Mouse (Mus musculus) MEL (cell line): ENCODE measurements at regions not wholly inside any gene's neighbourhood (a gene's known extent, or its start where the extent isn't known, plus 50 kb on each side); places are given as distances from the start of the nearest gene placed in this dataset.

Experiments used
- DNase-seq: peaks from one replicate; pipeline ENCODE4 v3.0.0; 2011; ENCODE audit warnings: low read depth, low spot score
- H3K27ac ChIP-seq: 2 replicates; pipeline ENCODE4 v1.5.1; 2012; ENCODE audit warnings: low read depth, mild to moderate bottlenecking, control low read depth, low read length, moderate library complexity; ENCODE audit not compliant: control insufficient read depth
- H3K27me3 ChIP-seq, 2 experiments: fragments of 150-350 bp in 1 of 2; sonication (generic) in 1 of 2; 2 replicates each; pipeline ENCODE4 v1.6.1; 2012; ENCODE audit warnings: low read length in 2 of 2, mild to moderate bottlenecking in 2 of 2, improper control_type of control experiment in 1 of 2, moderate library complexity in 1 of 2; ENCODE audit not compliant: insufficient read depth in 2 of 2, control insufficient read depth in 1 of 2
- H3K36me3 ChIP-seq, 2 experiments: 2 replicates each; pipeline ENCODE4 v1.6.1; 2012 to 2014; ENCODE audit warnings: low read length in 2 of 2, improper control_type of control experiment in 1 of 2, inconsistent platforms in 1 of 2, mild to moderate bottlenecking in 1 of 2; ENCODE audit not compliant: insufficient read depth in 2 of 2, control insufficient read depth in 1 of 2
- H3K4me1 ChIP-seq, 2 experiments: fragments of 150-350 bp in 1 of 2; sonication (generic) in 1 of 2; 2 replicates each; pipeline ENCODE4 v1.6.1; 2012; ENCODE audit warnings: low read length in 2 of 2, improper control_type of control experiment in 1 of 2, mild to moderate bottlenecking in 1 of 2; ENCODE audit not compliant: insufficient read depth in 2 of 2, control insufficient read depth in 1 of 2
- H3K4me3 ChIP-seq, 2 experiments: fragments of 150-350 bp in 1 of 2; sonication (generic) in 1 of 2; 2 replicates each; pipeline ENCODE4 v1.5.1; 2012; ENCODE audit warnings: low read depth in 2 of 2, low read length in 2 of 2, mild to moderate bottlenecking in 2 of 2, moderate library complexity in 2 of 2, control low read depth in 1 of 2, improper control_type of control experiment in 1 of 2; ENCODE audit not compliant: control insufficient read depth in 1 of 2, insufficient read depth in 1 of 2
- H3K79me2 ChIP-seq: 2 replicates; pipeline ENCODE4 v1.6.1; 2012; ENCODE audit warnings: mild to moderate bottlenecking, low read length, moderate library complexity; ENCODE audit not compliant: control insufficient read depth, poor library complexity, insufficient read depth
- H3K9ac ChIP-seq: 2 replicates; pipeline ENCODE4 v1.6.1; 2012; ENCODE audit warnings: low read depth, mild to moderate bottlenecking, control low read depth, low read length, moderate library complexity; ENCODE audit not compliant: control insufficient read depth, poor library complexity, severe bottlenecking
- H3K9me3 ChIP-seq: fragments of 150-350 bp; sonication (generic); replicated peaks from 2 replicates; pipeline ENCODE4 v1.6.1; 2012; ENCODE audit warnings: mild to moderate bottlenecking, low read length, improper control_type of control experiment, moderate library complexity; ENCODE audit not compliant: insufficient read depth
- CHD1 ChIP-seq: IDR thresholded peaks from 2 replicates; pipeline ENCODE4 v1.6.1; 2012; ENCODE audit warnings: low read depth, mild to moderate bottlenecking, inconsistent platforms, low read length, improper control_type of control experiment
- CTCF ChIP-seq, 3 experiments: IDR thresholded peaks in 2 of 3; conservative IDR thresholded peaks in 1 of 3; 2 replicates each; pipeline ENCODE4 v1.5.1; 2011 to 2012; ENCODE audit warnings: low read length in 3 of 3, low read depth in 2 of 3, mild to moderate bottlenecking in 2 of 3, improper control_type of control experiment in 1 of 3, inconsistent platforms in 1 of 3, mixed read lengths in 1 of 3, moderate library complexity in 1 of 3; ENCODE audit not compliant: control insufficient read depth in 1 of 3, insufficient read depth in 1 of 3, poor library complexity in 1 of 3, severe bottlenecking in 1 of 3
- ELF1 ChIP-seq: IDR thresholded peaks from 2 replicates; pipeline ENCODE4 v1.6.1; 2014; ENCODE audit warnings: low read depth, mild to moderate bottlenecking, inconsistent platforms, low read length, improper control_type of control experiment, moderate library complexity
- ETS1 ChIP-seq: IDR thresholded peaks from 2 replicates; pipeline ENCODE4 v1.6.1; 2012; ENCODE audit warnings: low read depth, mild to moderate bottlenecking, inconsistent platforms, low read length, improper control_type of control experiment, moderate library complexity
- GATA1 ChIP-seq: IDR thresholded peaks from 2 replicates; pipeline ENCODE4 v1.6.1; 2011; ENCODE audit warnings: low read depth, low read length, improper control_type of control experiment
- JUND ChIP-seq: IDR thresholded peaks from 2 replicates; pipeline ENCODE4 v1.6.1; 2011; ENCODE audit warnings: low read depth, mild to moderate bottlenecking, improper control_type of control experiment, low read length
- KAT2A ChIP-seq: conservative IDR thresholded peaks from 2 replicates; pipeline ENCODE4 v1.6.1; 2012; ENCODE audit warnings: low read depth, low read length, improper control_type of control experiment, inconsistent platforms
- MAFK ChIP-seq: IDR thresholded peaks from 2 replicates; pipeline ENCODE4 v1.6.1; 2011; ENCODE audit warnings: low read depth, mild to moderate bottlenecking, low read length, improper control_type of control experiment, borderline replicate concordance
- MAX ChIP-seq: IDR thresholded peaks from 2 replicates; pipeline ENCODE4 v1.6.1; 2011; ENCODE audit warnings: low read length, improper control_type of control experiment
- MAZ ChIP-seq: IDR thresholded peaks from 2 replicates; pipeline ENCODE4 v1.6.1; 2012; ENCODE audit warnings: low read depth, mild to moderate bottlenecking, inconsistent platforms, low read length, improper control_type of control experiment
- MXI1 ChIP-seq: IDR thresholded peaks from 2 replicates; pipeline ENCODE4 v1.6.1; 2011; ENCODE audit warnings: mild to moderate bottlenecking, low read depth, low read length, improper control_type of control experiment
- MYB ChIP-seq: IDR thresholded peaks from 2 replicates; pipeline ENCODE4 v1.6.1; 2011; ENCODE audit warnings: mild to moderate bottlenecking, low read depth, low read length, improper control_type of control experiment
- MYC ChIP-seq: IDR thresholded peaks from 2 replicates; pipeline ENCODE4 v1.6.1; 2011; ENCODE audit warnings: low read depth, mild to moderate bottlenecking, low read length, improper control_type of control experiment, moderate library complexity
- NELFE ChIP-seq: IDR thresholded peaks from 2 replicates; pipeline ENCODE4 v1.6.1; 2011; ENCODE audit warnings: low read depth, low read length, improper control_type of control experiment
- POLR2A ChIP-seq, 2 experiments: IDR thresholded peaks; 2 replicates each; pipeline ENCODE4 v1.6.1; 2011 to 2012; ENCODE audit warnings: low read length in 2 of 2, mild to moderate bottlenecking in 2 of 2, control low read depth in 1 of 2, improper control_type of control experiment in 1 of 2, low read depth in 1 of 2, moderate library complexity in 1 of 2; ENCODE audit not compliant: control insufficient read depth in 1 of 2, insufficient read depth in 1 of 2, poor library complexity in 1 of 2
- POLR2AphosphoS2 ChIP-seq: IDR thresholded peaks from 2 replicates; pipeline ENCODE4 v1.6.1; 2011; ENCODE audit warnings: low read length, improper control_type of control experiment
- POLR2AphosphoS5 ChIP-seq: IDR thresholded peaks from 2 replicates; pipeline ENCODE4 v1.6.1; 2012; ENCODE audit warnings: low read depth, borderline replicate concordance, mild to moderate bottlenecking, inconsistent platforms, low read length, moderate library complexity, mixed read lengths
- RAD21 ChIP-seq: IDR thresholded peaks from 2 replicates; pipeline ENCODE4 v1.6.1; 2011; ENCODE audit warnings: mild to moderate bottlenecking, low read depth, low read length, improper control_type of control experiment
- SIN3A ChIP-seq: IDR thresholded peaks from 2 replicates; pipeline ENCODE4 v1.6.1; 2012; ENCODE audit warnings: low read length, improper control_type of control experiment, inconsistent platforms
- TAL1 ChIP-seq: IDR thresholded peaks from 2 replicates; pipeline ENCODE4 v1.6.1; 2012; ENCODE audit warnings: mild to moderate bottlenecking, inconsistent platforms, low read length, moderate library complexity, mixed read lengths
- TBP ChIP-seq: IDR thresholded peaks from 2 replicates; pipeline ENCODE4 v1.8.0; 2011; ENCODE audit warnings: low read depth, low read length, improper control_type of control experiment
- USF1 ChIP-seq: IDR thresholded peaks from 2 replicates; pipeline ENCODE4 v1.6.1; 2014; ENCODE audit warnings: low read depth, mild to moderate bottlenecking, inconsistent platforms, low read length, improper control_type of control experiment, moderate library complexity
- USF2 ChIP-seq, 2 experiments: IDR thresholded peaks; 2 replicates each; pipeline ENCODE4 v1.6.1; 2011 to 2012; ENCODE audit warnings: improper control_type of control experiment in 2 of 2, low read length in 2 of 2, borderline replicate concordance in 1 of 2, inconsistent platforms in 1 of 2, low read depth in 1 of 2, mild to moderate bottlenecking in 1 of 2; ENCODE audit not compliant: insufficient read depth in 1 of 2
- ZC3H11A ChIP-seq: IDR thresholded peaks from 2 replicates; pipeline ENCODE4 v1.6.1; 2012; ENCODE audit warnings: low read depth, mild to moderate bottlenecking, inconsistent platforms, low read length, improper control_type of control experiment
- ZKSCAN1 ChIP-seq: IDR thresholded peaks from 2 replicates; pipeline ENCODE4 v1.6.1; 2012; ENCODE audit warnings: low read depth, mild to moderate bottlenecking, inconsistent platforms, low read length, improper control_type of control experiment, moderate library complexity
- ZMIZ1 ChIP-seq: IDR thresholded peaks from 2 replicates; pipeline ENCODE4 v1.6.1; 2012; ENCODE audit warnings: low read depth, mild to moderate bottlenecking, inconsistent platforms, low read length, improper control_type of control experiment, moderate library complexity

GRCm38 (mm10) chr13:69932695-69933550 is 130.7 kb downstream of the Med10 start:
- Histone ChIP-seq H3K27me3 (no peaks in the 10 kb centered on the region), H3K4me3 (no peak overlapping the region), H3K9me3 (no peaks in the 10 kb centered on the region), H3K27ac (no peak overlapping the region), H3K79me2 (no peaks in the 10 kb centered on the region), H3K9ac (no peak overlapping the region), H3K36me3 (no peaks in the 10 kb centered on the region), H3K4me1 (no peaks in the 10 kb centered on the region)
- peak; percentile 24 for DNase-seq
- TF ChIP-seq ETS1 = no peak
- TF ChIP-seq NELFE = no peak
- TF ChIP-seq GATA1 = no peak
- no peak for TF ChIP-seq RAD21
- TF ChIP-seq USF1 = no peak
- TF ChIP-seq USF2 (IDR thresholded peaks at IDR 0.05; ENCODE audit: borderline replicate concordance in 1 of 2, insufficient read depth in 1 of 2, low read depth in 1 of 2, low read length in 2 of 2) = no peak
- no peak for TF ChIP-seq TBP
- no peak for TF ChIP-seq MXI1
- no peak for TF ChIP-seq TAL1
- TF ChIP-seq CTCF (IDR thresholded peaks at IDR 0.05 in 2 of 3, conservative IDR thresholded peaks at IDR 0.05 in 1 of 3; ENCODE audit: control insufficient read depth in 1 of 3, insufficient read depth in 1 of 3, low read depth in 2 of 3, low read length in 3 of 3, poor library complexity in 1 of 3, severe bottlenecking in 1 of 3) = no peak
- TF ChIP-seq MAX = no peak
- TF ChIP-seq ZMIZ1 = no peak
- no peak for TF ChIP-seq POLR2A (IDR thresholded peaks at IDR 0.05; ENCODE audit: control insufficient read depth in 1 of 2, insufficient read depth in 1 of 2, low read depth in 1 of 2, low read length in 2 of 2, poor library complexity in 1 of 2)
- no peak for TF ChIP-seq JUND
- TF ChIP-seq POLR2AphosphoS2 = no peak
- no peak for TF ChIP-seq MYC
- no peak for TF ChIP-seq MAZ
- no peak for TF ChIP-seq KAT2A

- Histone ChIP-seq H3K27me3 (no peaks in the 10 kb centered on the region), H3K27ac (no peak overlapping the region), H3K9ac (no peak overlapping the region), H3K4me1 (no peaks in the 10 kb centered on the region), H3K9me3 (no peaks in the 10 kb centered on the region), H3K79me2 (no peaks in the 10 kb centered on the region), H3K36me3 (no peaks in the 10 kb centered on the region), H3K4me3 (no peak overlapping the region)
- no peak for DNase-seq
- TF ChIP-seq CHD1 (no peak), ELF1 (no peak), TAL1 (no peak), ZMIZ1 (no peak), ZKSCAN1 (no peak), USF2 (IDR thresholded peaks at IDR 0.05; ENCODE audit: borderline replicate concordance in 1 of 2, insufficient read depth in 1 of 2, low read depth in 1 of 2, low read length in 2 of 2) (no peak), ZC3H11A (no peak), MYB (no peak), POLR2AphosphoS5 (no peak), SIN3A (no peak), MAFK (no peak), ETS1 (no peak)
Measured at GRCm38 (mm10) chr13:69933551-69933845, 131.3 kb downstream of the Med10 start.
